Mouse (Mus musculus) testis, postnatal 14 days (tissue): ENCODE measurements around the gene Acod1.

Experiments
- DNase-seq: peaks from one replicate; pipeline ENCODE4 v3.0.0; 2021; ENCODE audit warnings: low spot score

Gene Acod1

DNA sequence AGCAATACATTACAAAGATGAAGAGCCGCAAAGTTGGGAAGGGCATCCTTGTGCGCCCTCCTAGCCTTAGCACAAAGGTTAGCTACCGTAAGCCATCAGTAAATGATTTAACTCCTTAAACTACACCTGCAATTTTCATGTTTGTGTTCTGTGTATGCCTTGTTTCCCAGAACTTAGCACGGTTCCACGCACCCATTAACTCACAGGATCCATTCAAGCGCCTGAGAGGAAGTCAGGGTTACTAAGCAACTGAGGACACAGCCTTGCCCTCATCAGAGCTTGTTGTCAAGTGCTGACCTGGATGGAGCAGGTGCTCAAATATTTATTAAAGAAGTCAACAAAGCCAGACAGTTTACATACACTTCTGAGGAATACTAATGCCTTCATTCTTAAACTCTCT, 55.5 kb downstream of the Acod1 start:
- no peak for DNase-seq

DNA sequence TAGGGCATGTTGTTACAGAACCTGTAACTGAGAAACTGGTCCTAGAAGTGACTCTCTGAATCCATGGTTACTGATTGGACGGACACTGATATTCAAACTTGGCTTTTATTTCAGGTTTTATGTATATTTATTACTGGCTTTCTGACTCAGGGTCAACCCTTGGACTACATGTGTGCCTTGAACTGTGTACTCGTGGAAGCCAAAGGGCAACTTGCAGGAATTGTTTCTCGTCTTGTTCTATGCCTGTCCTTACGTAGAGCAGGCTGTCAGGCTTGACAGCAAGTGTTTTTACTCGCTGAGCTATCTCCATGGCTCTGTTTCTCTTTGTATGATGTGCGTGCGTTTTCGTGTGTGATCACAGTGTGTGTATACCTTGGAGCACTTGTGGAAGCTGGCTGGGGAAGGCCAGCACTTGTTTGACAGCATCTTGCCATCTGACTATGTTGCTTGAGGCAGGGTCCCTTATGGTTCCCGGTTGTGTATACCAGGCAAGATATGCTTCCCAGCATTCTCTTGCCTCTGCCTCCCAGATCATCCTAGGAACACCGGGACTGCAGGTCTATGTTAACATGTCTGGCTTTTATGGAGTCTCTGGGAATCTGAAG, 56.1 kb downstream of the Acod1 start:
- no peak for DNase-seq
